Mouse (Mus musculus): ENCODE measurements around the gene Fchsd2.

Fchsd2 gene

GRCm38 (mm10) chr7:101330841-101331173 lies 238.1 kb downstream of the Fchsd2 start:
- DNase-seq (ENCODE audit: inconsistent age in 2 of 2, low spot score in 1 of 2) = no peak

- DNase-seq (ENCODE audit: inconsistent age in 2 of 2, low spot score in 1 of 2) = peak; percentile 70 to 72
These were observed 239.6 kb downstream of the Fchsd2 start for GRCm38 (mm10) chr7:101332045-101332831.

All from adrenal gland, adult (tissue).